Mouse (Mus musculus): ENCODE results near the gene Iqcf3.
"Not testable (repeated sequence)": the region's sequence is repeated elsewhere in the genome, so short reads cannot be mapped to it uniquely, and the experiment has no call there.

Iqcf3 gene

DNA sequence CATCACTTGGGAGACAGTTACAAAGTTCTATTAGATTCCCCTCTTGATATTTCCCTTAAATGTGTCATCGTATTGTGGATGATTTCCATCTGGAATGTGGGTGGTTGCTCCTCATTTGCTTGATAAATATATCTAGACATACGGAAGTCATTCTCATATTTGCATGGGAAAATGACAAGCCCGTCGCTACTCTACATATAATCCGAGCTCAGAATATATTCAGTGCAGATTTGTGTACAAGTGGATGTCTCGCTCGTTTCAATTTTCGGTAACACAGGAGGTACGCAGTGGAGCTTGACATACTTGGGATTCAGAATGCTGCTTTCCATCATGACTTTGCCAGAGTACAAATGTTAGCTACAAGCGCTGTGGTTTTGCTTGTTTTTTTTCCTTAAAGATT is 52.1 kb downstream of the Iqcf3 start:
- no peak for DNase-seq (ENCODE audit: low read depth, low spot score)

DNA sequence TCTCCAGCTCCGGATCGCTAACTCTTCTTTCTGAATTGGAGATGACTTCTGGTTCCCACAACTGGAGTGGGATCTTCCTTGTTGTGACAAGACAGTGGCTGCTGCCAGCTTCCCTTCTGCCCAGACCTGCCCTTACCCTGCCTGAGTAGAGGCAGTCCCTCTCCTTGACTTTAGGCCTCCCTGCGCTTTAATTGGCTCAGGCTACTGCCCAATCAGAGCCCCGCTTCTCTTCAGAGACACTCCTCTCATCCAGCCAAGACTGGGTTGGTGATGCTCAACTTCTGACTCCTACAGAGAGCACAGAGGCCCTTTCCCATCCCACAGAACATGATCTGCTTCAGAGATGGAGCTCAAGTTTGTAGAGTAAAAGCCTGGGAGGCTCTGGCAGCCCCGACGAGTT is 57.2 kb downstream of the Iqcf3 start:
- DNase-seq (ENCODE audit: low read depth, low spot score), result no peak

GRCm38 (mm10) chr9:106501846-106502245 is 59.6 kb downstream of the Iqcf3 start:
- DNase-seq (ENCODE audit: low read depth, low spot score), result no peak

DNA sequence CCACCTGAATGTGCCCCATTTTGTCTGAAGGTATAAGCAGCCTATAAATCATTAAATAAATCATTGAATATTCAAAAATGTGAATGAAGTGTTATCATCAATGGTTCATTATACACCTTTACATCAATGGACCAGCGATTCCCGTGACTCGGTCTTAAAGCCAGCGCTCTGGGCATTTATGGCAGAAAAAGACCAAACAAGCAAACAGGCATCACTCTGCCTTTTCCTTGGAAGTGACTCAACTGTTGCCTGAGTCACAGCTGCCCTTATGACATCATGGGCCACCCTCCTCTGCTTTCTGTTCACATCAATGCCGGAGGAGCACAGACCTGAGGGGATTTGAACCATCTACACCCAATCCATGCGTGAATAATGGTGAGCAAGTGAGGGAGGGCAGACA is 61.8 kb downstream of the Iqcf3 start, which contains the start of gene Iqcf1:
Gene Iqcf1 (plus strand): TSS at position 301 of the 400 bp plus-strand sequence.
- no peak for DNase-seq (ENCODE audit: low read depth, low spot score)

GRCm38 (mm10) chr9:106487602-106488001 is 73.8 kb downstream of the Iqcf3 start:
- DNase-seq (ENCODE audit: low read depth, low spot score), result not testable (repeated sequence)

DNA sequence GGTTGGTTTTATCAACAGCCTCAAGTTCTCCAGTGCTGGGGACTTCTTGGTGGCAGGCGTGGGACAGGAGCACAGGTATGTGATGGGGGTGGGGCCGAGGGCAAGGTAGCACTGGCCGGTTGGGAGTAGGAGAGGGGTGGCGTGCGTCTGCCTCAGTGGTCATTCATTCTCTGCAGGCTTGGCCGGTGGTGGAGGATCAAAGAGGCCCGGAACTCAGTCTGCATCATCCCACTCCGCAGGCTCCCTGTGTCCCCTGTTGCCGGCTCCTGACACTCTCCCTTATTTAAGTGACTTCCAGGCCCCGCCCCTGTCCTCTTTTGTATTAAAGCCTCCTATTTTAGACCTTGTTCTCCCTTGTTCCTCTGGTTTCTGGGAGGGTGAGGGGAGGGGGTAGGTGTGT is 76.4 kb downstream of the Iqcf3 start:
- DNase-seq (ENCODE audit: low read depth, low spot score), result no peak

DNA sequence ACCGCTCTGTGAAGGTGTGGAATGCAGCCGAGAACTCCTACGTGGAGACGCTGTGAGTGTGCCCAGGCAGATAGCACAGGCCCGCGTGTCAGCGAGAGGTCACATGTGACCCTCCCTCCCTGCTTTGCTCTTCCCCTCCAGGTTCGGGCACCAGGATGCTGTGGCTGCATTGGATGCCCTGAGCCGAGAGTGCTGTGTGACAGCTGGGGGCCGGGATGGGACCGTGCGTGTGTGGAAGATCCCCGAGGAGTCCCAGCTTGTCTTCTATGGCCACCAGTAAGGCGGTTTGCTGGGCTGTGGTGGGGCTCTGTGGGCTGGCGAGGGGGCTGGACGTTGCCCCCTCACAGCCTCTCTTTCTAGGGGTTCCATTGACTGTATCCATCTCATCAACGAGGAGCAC is 77.8 kb downstream of the Iqcf3 start:
- no peak for DNase-seq (ENCODE audit: low read depth, low spot score)

GRCm38 (mm10) chr9:106483136-106483535 is 78.3 kb downstream of the Iqcf3 start:
- DNase-seq (ENCODE audit: low read depth, low spot score), result no peak

DNA sequence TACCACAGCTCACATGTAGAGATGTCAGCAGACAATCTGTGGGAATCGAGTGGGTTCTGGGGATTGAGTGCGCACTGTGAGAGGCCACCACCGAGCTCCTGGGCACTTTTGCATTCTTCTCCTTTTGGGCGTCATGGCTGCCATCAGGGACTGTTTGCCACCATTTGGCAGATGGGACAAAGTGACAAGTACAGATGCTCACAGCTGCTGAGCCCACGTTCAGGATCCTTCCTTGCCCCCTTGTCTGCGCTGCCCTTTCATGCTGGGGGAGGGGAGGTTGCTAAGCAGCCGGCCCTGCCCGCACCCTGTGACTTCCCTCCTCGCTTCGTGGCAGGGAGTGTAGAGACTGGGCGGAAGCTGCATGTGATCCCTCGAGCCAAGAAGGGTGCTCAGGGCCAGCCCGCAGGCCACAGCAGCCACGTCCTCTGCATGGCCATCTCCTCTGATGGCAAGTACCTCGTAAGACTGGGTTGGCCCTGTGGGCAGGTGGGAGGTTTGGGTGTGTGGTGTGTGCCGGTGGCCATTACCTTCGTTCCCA is 78.8 kb downstream of the Iqcf3 start:
- DNase-seq (ENCODE audit: low read depth, low spot score), result no peak

DNA sequence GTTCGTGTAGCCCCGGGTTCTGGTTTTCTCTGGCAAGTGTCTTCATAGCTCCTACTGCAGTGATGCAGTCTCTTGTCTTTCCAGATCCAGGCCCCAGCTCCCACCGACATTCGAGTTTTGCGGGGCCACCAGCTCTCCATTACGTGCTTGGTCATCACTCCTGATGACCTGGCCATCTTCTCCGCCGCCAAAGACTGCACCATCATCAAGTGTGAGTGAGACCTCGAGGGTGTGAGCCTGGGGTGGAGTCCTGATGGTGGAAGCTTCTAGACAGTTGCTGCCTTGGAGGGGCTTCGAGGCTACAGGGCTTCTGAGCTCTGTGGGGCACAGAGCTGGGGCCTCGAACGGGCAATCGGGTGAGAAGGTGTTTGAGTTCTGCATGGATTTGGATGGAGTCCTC is 79.8 kb downstream of the Iqcf3 start:
- DNase-seq (ENCODE audit: low read depth, low spot score), result no peak

- DNase-seq (ENCODE audit: low read depth, low spot score), result no peak
These were observed 80.4 kb downstream of the Iqcf3 start for GRCm38 (mm10) chr9:106481075-106481474.

GRCm38 (mm10) chr9:106480541-106480940 is 80.9 kb downstream of the Iqcf3 start:
- DNase-seq (ENCODE audit: low read depth, low spot score), result no peak

DNA sequence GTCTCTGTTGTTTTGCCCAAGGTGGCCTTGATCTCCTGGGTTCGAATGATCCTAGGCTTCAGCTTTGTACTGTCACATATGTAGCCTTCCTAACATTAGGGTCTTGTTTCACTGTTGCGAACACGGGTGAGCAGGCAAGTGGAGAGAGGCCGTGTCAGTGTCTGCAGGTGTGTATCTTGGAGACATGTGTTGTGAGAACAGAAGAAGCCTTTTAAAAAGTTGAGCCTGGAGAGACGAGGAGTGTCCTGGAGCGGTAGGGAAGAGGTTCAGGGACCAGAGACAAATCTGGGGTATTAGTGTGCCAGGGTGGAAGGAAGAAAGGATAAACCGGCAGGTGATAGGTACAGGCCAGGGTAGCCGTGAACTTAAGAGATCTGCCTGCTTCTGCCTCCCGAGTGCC is 83.3 kb downstream of the Iqcf3 start:
- DNase-seq (ENCODE audit: low read depth, low spot score), result no peak

DNA sequence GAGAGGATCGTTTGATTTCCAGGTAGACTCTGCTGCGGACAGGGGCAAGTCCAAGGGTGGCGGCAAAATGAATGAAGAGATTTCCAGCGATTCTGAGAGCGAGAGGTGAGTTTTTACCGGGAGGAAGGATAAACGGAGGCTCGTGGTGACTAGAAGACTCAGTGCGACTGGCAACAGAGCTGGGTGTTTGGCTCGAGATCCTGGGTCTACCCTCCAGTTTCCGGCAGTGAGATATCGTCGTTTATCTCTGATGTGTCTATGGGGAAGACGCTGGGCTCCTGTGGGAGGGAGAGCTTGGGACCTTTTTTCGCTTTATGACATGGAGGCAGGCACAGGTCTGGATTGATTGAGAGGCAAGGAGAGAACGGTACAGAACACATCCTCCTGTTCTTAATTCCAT is 83.8 kb downstream of the Iqcf3 start:
- DNase-seq (ENCODE audit: low read depth, low spot score), result no peak

GRCm38 (mm10) chr9:106476924-106477484 is 84.4 kb downstream of the Iqcf3 start, which contains the start of gene Parp3:
Parp3 (minus strand) TSS chr9:106476949.
- peak; percentile 99 for DNase-seq (ENCODE audit: low read depth, low spot score)

- no peak for DNase-seq (ENCODE audit: low read depth, low spot score)
These were observed 85.2 kb downstream of the Iqcf3 start for GRCm38 (mm10) chr9:106476002-106476923.

- DNase-seq (ENCODE audit: low read depth, low spot score), result no peak
These were observed 85.8 kb downstream of the Iqcf3 start, which contains the start of gene Rrp9 for GRCm38 (mm10) chr9:106475663-106476001. Rrp9 (plus strand) TSS chr9:106475963.

DNA sequence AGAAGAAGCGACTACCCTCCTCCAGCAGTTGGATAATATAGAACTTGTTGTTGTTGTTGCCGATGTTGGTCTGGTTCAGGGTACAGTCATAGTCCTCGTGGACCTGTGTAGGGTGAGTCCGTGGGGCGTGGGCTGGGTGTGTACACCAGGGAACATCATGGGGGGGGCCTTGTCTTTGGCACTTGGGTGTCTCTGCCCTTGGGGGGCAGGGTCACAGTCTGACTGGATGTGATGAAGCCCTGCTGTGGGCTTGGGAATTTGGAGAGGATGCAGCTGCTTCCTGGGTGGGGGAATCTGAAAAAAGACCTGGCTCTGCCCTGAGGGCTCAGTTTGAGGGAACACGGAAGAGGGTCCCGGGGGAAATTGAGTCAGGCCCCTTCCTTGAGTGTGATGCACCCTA is 86.4 kb downstream of the Iqcf3 start:
- DNase-seq (ENCODE audit: low read depth, low spot score), result no peak

- DNase-seq (ENCODE audit: low read depth, low spot score), result peak; percentile 57
These were observed 87.0 kb downstream of the Iqcf3 start for GRCm38 (mm10) chr9:106474456-106474855.

DNA sequence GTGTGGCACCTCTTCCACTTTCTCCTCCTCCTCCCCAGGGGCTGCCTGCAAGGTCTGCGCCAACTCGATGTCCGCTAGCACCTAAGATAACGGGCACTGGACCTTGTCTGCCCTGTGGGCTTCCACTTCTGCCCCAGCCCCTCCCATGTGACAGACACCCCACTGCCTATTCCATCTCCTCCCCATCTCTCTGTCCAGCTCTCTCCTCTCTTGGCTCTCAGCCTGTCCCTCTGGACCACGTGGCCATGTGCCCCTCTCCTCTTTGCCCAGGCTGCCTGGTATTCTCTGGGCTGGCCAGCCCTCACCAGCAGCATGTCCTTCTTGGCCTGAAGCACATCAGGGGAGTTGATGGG is 87.7 kb downstream of the Iqcf3 start:
- DNase-seq (ENCODE audit: low read depth, low spot score), result no peak

- DNase-seq (ENCODE audit: low read depth, low spot score), result no peak
These were observed 88.2 kb downstream of the Iqcf3 start for GRCm38 (mm10) chr9:106473081-106473752.

GRCm38 (mm10) chr9:106472321-106472720 is 89.1 kb downstream of the Iqcf3 start:
- no peak for DNase-seq (ENCODE audit: low read depth, low spot score)

Measured in retina, postnatal 7 days (tissue).